Mouse (Mus musculus) layer of hippocampus, postnatal 25 days (tissue): ENCODE measurements around the gene Zfp637. TPM values are rescaled to one million over a fixed set of nuclear protein-coding genes. Genes with fewer than 3 reads are reported as not detected.

Experiments used
- total RNA-seq, 2 experiments: library from RNA; stranded (reverse); gene quantifications; 2 replicates each; pipeline ENCODE4 v1.2.3; 2021

The Zfp637 gene
- total RNA-seq, 2 experiments from 2014 or later: 48.0 to 50.8 TPM

Other genes with a start within 250 kb of the Zfp637 start
- gene Zfp239, start 20.9 kb downstream of the Zfp637 start, total RNA-seq: 10 to 100 TPM; 37.1 to 38.7 TPM
- 100 to 1,000 TPM; 112 to 124 TPM for gene Hnrnpf, start 59.1 kb downstream of the Zfp637 start, total RNA-seq
- gene Fxyd4, start 96.5 kb downstream of the Zfp637 start, total RNA-seq: not detected
- gene Rasgef1a, start 170.3 kb downstream of the Zfp637 start, total RNA-seq: 100 to 1,000 TPM; 198 to 206 TPM